Mouse (Mus musculus) limb, embryonic 14.5 days (tissue): ENCODE measurements around the gene Olfr31. TPM values are rescaled to one million over a fixed set of nuclear protein-coding genes. Genes with fewer than 3 reads are reported as not detected.

Source experiments
- ATAC-seq: fragments of 200-750 bp; cut with Nextera tagmentation; 2 replicates; pipeline ENCODE4 v1.8.0; 2017; ENCODE audit warnings: low read depth, moderate number of reproducible peaks, moderate TSS enrichment; ENCODE audit not compliant: low FRiP score
- DNase-seq: peaks from one replicate; pipeline ENCODE4 v3.0.0-alpha.2; 2015; ENCODE audit warnings: low spot score
- H3K27ac ChIP-seq: fragments of 300-500 bp; sonication (generic); replicated peaks from 2 replicates; pipeline ENCODE4 v1.5.1; 2014; ENCODE audit warnings: low read depth, mild to moderate bottlenecking, low read length, moderate library complexity, mixed read lengths
- H3K27me3 ChIP-seq: fragments of 300-500 bp; sonication (generic); 2 replicates; pipeline ENCODE4 v1.6.1; 2014; ENCODE audit warnings: low read length, mixed read lengths; ENCODE audit not compliant: control insufficient read depth, insufficient read depth
- H3K36me3 ChIP-seq: fragments of 300-500 bp; sonication (generic); 2 replicates; pipeline ENCODE4 v1.6.1; 2014; ENCODE audit warnings: mild to moderate bottlenecking, low read length, moderate library complexity, mixed read lengths; ENCODE audit not compliant: control insufficient read depth, insufficient read depth
- H3K4me1 ChIP-seq: fragments of 300-500 bp; sonication (generic); 2 replicates; pipeline ENCODE4 v1.6.1; 2014; ENCODE audit warnings: antibody characterized with exemption, low read length, mixed read lengths; ENCODE audit not compliant: control insufficient read depth, insufficient read depth
- H3K4me2 ChIP-seq: fragments of 300-500 bp; sonication (generic); replicated peaks from 2 replicates; pipeline ENCODE4 v1.6.1; 2014; ENCODE audit warnings: low read depth, mild to moderate bottlenecking, low read length, moderate library complexity; ENCODE audit not compliant: severe bottlenecking
- H3K4me3 ChIP-seq: fragments of 300-500 bp; sonication (generic); replicated peaks from 2 replicates; pipeline ENCODE4 v1.5.1; 2014; ENCODE audit warnings: low read length
- H3K9ac ChIP-seq: fragments of 300-500 bp; sonication (generic); 2 replicates; pipeline ENCODE4 v1.6.1; 2014; ENCODE audit warnings: mild to moderate bottlenecking, low read depth, low read length, moderate library complexity; ENCODE audit not compliant: severe bottlenecking
- H3K9me3 ChIP-seq: fragments of 300-500 bp; sonication (generic); 2 replicates; pipeline ENCODE4 v1.6.1; 2016; ENCODE audit warnings: low read length; ENCODE audit not compliant: control insufficient read depth
- POLR2A ChIP-seq: fragments of 200-500 bp; IDR thresholded peaks from 2 replicates; pipeline ENCODE4 v1.8.0; 2012; ENCODE audit warnings: inconsistent platforms, mild to moderate bottlenecking, moderate library complexity, borderline replicate concordance; ENCODE audit not compliant: insufficient read depth, insufficient read length; ENCODE audit errors: extremely low read depth
- WGBS: fragments of 180-500 bp; shearing (Covaris S2); extraction: QIAGEN DNeasy Blood & Tissue Kit; methylation state at CpG from one replicate; pipeline ENCODE4 v1.1.7; 2014; 5-methylcytosine and 5-hydroxymethylcytosine counted together
- polyA plus RNA-seq, 2 experiments: library from polyadenylated mRNA; depleted of rRNA in 1 of 2; stranded (reverse) in 1 of 2; unstranded in 1 of 2; fragments of >200 nt; fragmentation: Nextera tagmentation in 1 of 2; extraction: Ambion mirVana in 1 of 2; gene quantifications; 2 replicates each; pipeline versions ENCODE4 v1.2.1 to v1.2.3; 2012 to 2014

Gene Olfr31
- polyA plus RNA-seq (2012; rRNA removed) (not detected in 2 replicates), polyA plus RNA-seq (2014; fragmentation: Nextera tagmentation; extraction: Ambion mirVana) (not detected in 2 replicates)

- Histone ChIP-seq H3K27ac (no peak within 1 kb of the TSS), H3K4me2 (no peak within 1 kb of the TSS), H3K9ac (no peak within 1 kb of the TSS), H3K4me3 (no peak within 1 kb of the TSS), H3K27me3 (no peaks in the 10 kb centered on the region), H3K9me3 (no peaks in the 10 kb centered on the region), H3K4me1 (no peaks in the 10 kb centered on the region), H3K36me3 (no peaks in the 10 kb centered on the region)
- no peak for TF ChIP-seq POLR2A
- DNase-seq (no peak), ATAC-seq (no peak)
These were observed at the start of gene Olfr31 for GRCm38 (mm10) chr14:14322528-14322927. Olfr31 (plus strand) TSS chr14:14322828.

- Histone ChIP-seq H3K4me3 (no peak overlapping the region), H3K9me3 (no peaks in the 10 kb centered on the region), H3K36me3 (no peaks in the 10 kb centered on the region), H3K27me3 (no peaks in the 10 kb centered on the region), H3K4me2 (no peak overlapping the region), H3K4me1 (no peaks in the 10 kb centered on the region), H3K9ac (no peak overlapping the region), H3K27ac (no peak overlapping the region)
- 72% methylated on average over 7 of the region's 7 CpGs for WGBS
- no peak for DNase-seq
- no peak for TF ChIP-seq POLR2A
- ATAC-seq = no peak; the same call in 1 of the 2 replicates
These were observed 28.2 kb upstream of the Olfr31 start for GRCm38 (mm10) chr14:14294426-14294825.

- no peaks in the 10 kb centered on the region for H3K9me3 ChIP-seq
- no peak overlapping the region for H3K9ac ChIP-seq
- H3K36me3 ChIP-seq = no peaks in the 10 kb centered on the region
- no peak for TF ChIP-seq POLR2A
- WGBS = 47% methylated on average over 16 of the region's 16 CpGs
- no peak for ATAC-seq
- peak overlapping the region; percentile 15; the same call in 1 of the 2 replicates for H3K4me3 ChIP-seq
- no peak overlapping the region for H3K27ac ChIP-seq
- 0 out of 2 replicates have a peak overlapping the region, but pooled peaks have one; percentile 15 for H3K4me2 ChIP-seq
- no peaks in the 10 kb centered on the region for H3K27me3 ChIP-seq
- no peak for DNase-seq
- H3K4me1 ChIP-seq = no peaks in the 10 kb centered on the region
These were observed 13.7 kb upstream of the Olfr31 start for GRCm38 (mm10) chr14:14308938-14309337.

DNA sequence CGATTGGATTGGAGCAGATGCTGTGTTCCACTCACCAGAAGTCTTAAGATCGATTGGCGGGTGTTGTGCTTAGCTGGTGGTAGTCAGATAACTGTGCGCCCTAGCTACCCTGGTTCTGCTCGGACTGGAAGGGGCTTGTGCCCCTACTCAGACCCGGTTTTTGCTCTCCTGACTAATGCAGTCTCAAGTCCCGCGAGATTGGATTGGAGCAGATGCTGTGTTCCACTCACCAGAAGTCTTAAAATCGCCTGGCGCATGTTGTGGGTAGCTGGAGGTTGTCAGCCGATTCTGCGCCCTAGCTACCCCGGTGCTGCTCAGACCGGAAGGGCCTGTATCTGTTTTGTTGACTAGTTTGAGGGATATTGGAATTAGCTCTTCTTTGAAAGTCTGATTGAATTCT, 13.2 kb upstream of the Olfr31 start:
- H3K27ac ChIP-seq = no peak overlapping the region
- H3K4me3 ChIP-seq = no peak overlapping the region; the same call in 1 of the 2 replicates
- no peaks in the 10 kb centered on the region for H3K36me3 ChIP-seq
- H3K27me3 ChIP-seq = no peaks in the 10 kb centered on the region
- H3K4me1 ChIP-seq = no peaks in the 10 kb centered on the region
- H3K4me2 ChIP-seq = 0 out of 2 replicates have a peak overlapping the region, but pooled peaks have one; percentile 15
- no peaks in the 10 kb centered on the region for H3K9me3 ChIP-seq
- H3K9ac ChIP-seq = no peak overlapping the region
- TF ChIP-seq POLR2A = no peak
- DNase-seq (no peak), ATAC-seq (no peak)
- WGBS = 53% methylated on average over 13 of the region's 14 CpGs

GRCm38 (mm10) chr14:14345113-14345871, 22.7 kb downstream of the Olfr31 start:
- peak; percentile 85 for ATAC-seq
- WGBS = 6% methylated on average over 38 of the region's 40 CpGs
- peak overlapping the region; percentile 66 for H3K9ac ChIP-seq
- peak overlapping the region; percentile 70; the same call in 1 of the 2 replicates for H3K27ac ChIP-seq
- peak; percentile 91 for DNase-seq
- H3K4me3 ChIP-seq = peak overlapping the region; percentile 65
- H3K4me2 ChIP-seq = peak overlapping the region; percentile 85
- no peaks in the 10 kb centered on the region for H3K36me3 ChIP-seq
- TF ChIP-seq POLR2A = no peak
- peaks cover 37% of the 10 kb centered on the region for H3K9me3 ChIP-seq
- no peaks in the 10 kb centered on the region for H3K4me1 ChIP-seq
- no peaks in the 10 kb centered on the region for H3K27me3 ChIP-seq
